Mouse (Mus musculus) embryonic fibroblast, embryonic 13.5 days (primary cell): ENCODE measurements around the gene C130074G19Rik.

Experiments used
- CTCF ChIP-seq: IDR thresholded peaks from 2 replicates; pipeline ENCODE4 v1.5.1; 2011; ENCODE audit warnings: mild to moderate bottlenecking, control low read depth, low read length, moderate library complexity, borderline replicate concordance; ENCODE audit not compliant: insufficient read depth
- POLR2A ChIP-seq: IDR thresholded peaks from 2 replicates; pipeline ENCODE4 v1.6.1; 2011; ENCODE audit warnings: low read depth, mild to moderate bottlenecking, control low read depth, low read length, moderate library complexity

DNA sequence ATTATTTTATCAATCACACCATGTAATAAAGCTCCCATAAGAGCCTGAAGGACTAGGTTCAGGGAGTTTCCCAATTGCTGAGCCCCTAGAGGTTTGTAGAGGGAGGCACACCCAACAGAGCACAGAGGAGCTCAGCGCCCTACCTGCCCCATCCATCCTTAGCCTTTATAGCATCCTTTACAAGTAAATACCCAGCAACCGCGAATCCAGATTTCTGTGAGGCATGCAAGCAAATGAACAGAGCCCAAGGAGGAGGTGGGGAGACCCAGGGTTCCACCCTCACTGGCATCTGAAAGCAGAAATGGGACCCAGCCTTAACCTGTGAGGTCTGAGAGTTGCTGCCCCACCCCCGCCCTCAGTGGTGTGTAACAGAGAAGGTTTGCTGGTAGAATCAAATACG is 46.7 kb downstream of the C130074G19Rik start:
- TF ChIP-seq CTCF (no peak), POLR2A (no peak)
